Mouse (Mus musculus) hindbrain, postnatal 0 days (tissue): ENCODE measurements around the gene Gm33543. TPM values are rescaled to one million over a fixed set of nuclear protein-coding genes. Genes with fewer than 3 reads are reported as not detected.

Source experiments
- ATAC-seq: fragments of 200-750 bp; cut with Nextera tagmentation; 2 replicates; pipeline ENCODE4 v1.8.0; 2017; ENCODE audit warnings: mild to moderate bottlenecking, moderate TSS enrichment, moderate library complexity
- DNase-seq: peaks from one replicate; pipeline ENCODE4 v3.0.0-alpha.2; 2015; ENCODE audit warnings: low spot score
- H3K27ac ChIP-seq: fragments of 300-500 bp; sonication (generic); 2 replicates; pipeline ENCODE4 v1.5.1; 2014; ENCODE audit warnings: mild to moderate bottlenecking
- H3K27me3 ChIP-seq: fragments of 300-500 bp; sonication (generic); 2 replicates; pipeline ENCODE4 v1.6.1; 2014; ENCODE audit warnings: low read length, mixed read lengths; ENCODE audit not compliant: insufficient read depth
- H3K36me3 ChIP-seq: fragments of 300-500 bp; sonication (generic); 2 replicates; pipeline ENCODE4 v1.6.1; 2014; ENCODE audit warnings: low read length, mixed read lengths; ENCODE audit not compliant: insufficient read depth
- H3K4me1 ChIP-seq: fragments of 300-500 bp; sonication (generic); 2 replicates; pipeline ENCODE4 v1.6.1; 2014; ENCODE audit warnings: antibody characterized with exemption, low read length, mixed read lengths; ENCODE audit not compliant: insufficient read depth
- H3K4me2 ChIP-seq: fragments of 300-500 bp; sonication (generic); 2 replicates; pipeline ENCODE4 v1.6.1; 2014; ENCODE audit warnings: low read depth, mild to moderate bottlenecking, low read length, moderate library complexity, mixed read lengths
- H3K4me3 ChIP-seq: fragments of 300-500 bp; sonication (generic); 2 replicates; pipeline ENCODE4 v1.5.1; 2014; ENCODE audit warnings: low read length
- H3K9ac ChIP-seq: fragments of 300-500 bp; sonication (generic); replicated peaks from 2 replicates; pipeline ENCODE4 v1.6.1; 2014; ENCODE audit warnings: mild to moderate bottlenecking, low read length, moderate library complexity, mixed read lengths
- H3K9me3 ChIP-seq: fragments of 300-500 bp; sonication (generic); 2 replicates; pipeline ENCODE4 v1.6.1; 2016; ENCODE audit warnings: low read length, mixed read lengths
- CTCF ChIP-seq: IDR thresholded peaks from 2 replicates; pipeline ENCODE4 v1.5.1; 2016; ENCODE audit warnings: antibody characterized with exemption, control low read depth, low read depth
- WGBS: fragments of 180-500 bp; shearing (Covaris S2); extraction: QIAGEN DNeasy Blood & Tissue Kit; methylation state at CpG from one replicate; pipeline ENCODE4 v1.1.7; 2014; 5-methylcytosine and 5-hydroxymethylcytosine counted together
- polyA plus RNA-seq: library from polyadenylated mRNA; unstranded; fragments of >200 nt; fragmentation: Nextera tagmentation; extraction: Ambion mirVana; gene quantifications from 2 replicates; pipeline ENCODE4 v1.2.1, GENCODE M21; 2015
- total RNA-seq: library from RNA; depleted of rRNA; stranded (reverse); fragments of >200 nt; gene quantifications from 2 replicates; pipeline ENCODE4 v1.2.3, GENCODE M21; 2014; rRNA removed

Gene Gm33543
- total RNA-seq, result not detected in 2 replicates
- polyA plus RNA-seq, result 0.13 TPM in 1 of 2 replicates, not detected in the other

DNA sequence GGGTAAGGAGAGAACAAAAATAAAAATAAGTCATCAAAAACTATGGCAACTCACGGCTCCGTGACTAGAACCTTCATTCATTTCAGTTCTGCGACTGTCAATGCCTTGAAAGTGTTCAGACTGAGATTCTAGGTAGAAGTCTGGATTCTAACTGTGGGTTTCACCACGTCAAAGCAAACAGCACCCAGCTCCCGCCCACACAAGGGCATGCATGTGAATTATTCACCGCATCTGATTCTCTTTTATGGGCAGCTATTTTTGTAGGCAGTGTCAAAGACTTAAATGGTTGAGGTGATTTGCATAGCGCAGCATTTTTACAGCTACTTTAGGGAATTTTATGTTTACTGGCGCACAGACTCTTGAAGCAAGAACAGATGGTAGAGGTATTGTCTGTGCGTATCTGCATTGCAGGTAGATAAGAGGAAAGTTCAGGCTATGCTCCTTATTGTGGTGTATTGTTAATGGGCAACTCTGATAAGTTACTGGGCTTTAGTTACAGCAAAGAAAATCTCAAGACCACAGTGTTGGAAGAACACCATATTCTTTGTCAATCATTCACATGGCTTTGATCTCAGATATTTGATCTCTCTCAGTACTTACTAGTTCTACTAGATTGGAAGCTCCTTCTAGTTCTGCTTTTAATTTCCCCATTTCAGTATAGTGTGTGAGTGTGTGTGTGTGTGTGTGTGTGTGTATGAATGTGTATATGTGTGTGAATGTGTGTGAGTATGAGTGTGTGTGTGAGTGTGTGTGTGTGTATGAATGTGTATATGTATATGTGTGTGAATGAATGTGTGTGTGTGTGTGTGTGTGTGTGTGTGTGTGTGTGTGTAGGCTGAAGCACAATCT is at the start of gene Gm33543:
Gene Gm33543 (minus strand): TSS at position 142 of the 849 bp plus-strand sequence.
- DNase-seq (no peak), ATAC-seq (no peak)
- H3K4me2 ChIP-seq, result no peak within 1 kb of the TSS
- TF ChIP-seq CTCF, result no peak
- no peak within 1 kb of the TSS for H3K27ac ChIP-seq
- no peaks in the 10 kb centered on the region for H3K36me3 ChIP-seq
- no peak within 1 kb of the TSS for H3K9ac ChIP-seq
- H3K27me3 ChIP-seq, result no peaks in the 10 kb centered on the region
- H3K4me1 ChIP-seq, result no peaks in the 10 kb centered on the region
- 83% methylated on average over 9 of the region's 9 CpGs for WGBS
- H3K4me3 ChIP-seq, result no peak within 1 kb of the TSS
- H3K9me3 ChIP-seq, result no peaks in the 10 kb centered on the region

- WGBS, result 74% methylated on average over 9 of the region's 9 CpGs
- Histone ChIP-seq H3K9ac (no peak overlapping the region), H3K27me3 (no peaks in the 10 kb centered on the region), H3K4me2 (no peak overlapping the region), H3K9me3 (no peaks in the 10 kb centered on the region), H3K4me3 (no peak overlapping the region), H3K27ac (no peak overlapping the region), H3K4me1 (no peaks in the 10 kb centered on the region), H3K36me3 (no peaks in the 10 kb centered on the region)
- DNase-seq (no peak), ATAC-seq (no peak)
- TF ChIP-seq CTCF, result no peak
These were observed 49.4 kb upstream of the Gm33543 start for GRCm38 (mm10) chr10:95892132-95892531.

- Histone ChIP-seq H3K36me3 (no peaks in the 10 kb centered on the region), H3K4me1 (no peaks in the 10 kb centered on the region), H3K27me3 (no peaks in the 10 kb centered on the region), H3K27ac (no peak overlapping the region), H3K4me2 (no peak overlapping the region), H3K9me3 (no peaks in the 10 kb centered on the region), H3K4me3 (no peak overlapping the region), H3K9ac (no peak overlapping the region)
- TF ChIP-seq CTCF, result no peak
- DNase-seq, result no peak
- no peak for ATAC-seq
- 78% methylated on average over 7 of the region's 7 CpGs for WGBS
These were observed 48.7 kb upstream of the Gm33543 start for GRCm38 (mm10) chr10:95891214-95891960.

DNA sequence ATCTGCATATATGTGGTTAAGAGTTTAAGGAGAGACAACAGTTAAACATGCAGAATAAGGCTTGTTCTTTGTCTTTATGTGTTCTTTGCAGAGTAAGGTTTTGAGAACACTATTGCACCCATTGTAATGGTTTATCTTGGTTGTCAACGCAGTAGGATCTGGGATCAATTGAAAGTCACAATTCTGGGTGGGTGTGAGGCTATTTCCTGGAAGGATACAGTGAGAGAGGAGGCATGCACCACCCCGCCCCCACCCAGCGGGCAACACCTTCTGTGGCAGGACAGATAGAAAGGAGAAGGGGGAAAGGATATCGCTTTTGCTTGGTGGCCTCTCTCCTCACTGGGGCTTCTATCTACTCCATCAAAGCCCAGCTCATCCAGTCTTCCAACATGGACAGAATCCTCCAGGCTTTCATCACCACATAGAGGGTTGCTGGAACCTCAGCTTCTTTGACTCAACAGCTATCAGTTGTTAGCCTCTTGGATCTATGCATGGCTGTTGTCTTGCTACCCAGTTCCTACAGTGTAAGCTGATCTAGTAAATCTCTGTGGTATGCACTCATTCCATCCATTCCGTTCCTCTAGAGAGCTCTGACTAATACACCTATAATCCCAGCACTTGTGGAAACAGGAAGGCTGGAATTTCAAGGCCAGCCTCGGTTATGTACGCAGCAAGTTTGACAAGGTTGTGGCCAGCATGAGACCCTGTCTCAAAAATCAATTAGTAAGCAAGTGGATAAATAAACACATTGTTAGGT is 41.2 kb upstream of the Gm33543 start:
- Histone ChIP-seq H3K4me3 (no peak overlapping the region), H3K4me1 (no peaks in the 10 kb centered on the region), H3K27me3 (no peaks in the 10 kb centered on the region), H3K9me3 (no peaks in the 10 kb centered on the region), H3K36me3 (no peaks in the 10 kb centered on the region), H3K4me2 (no peak overlapping the region), H3K9ac (no peak overlapping the region), H3K27ac (no peak overlapping the region)
- DNase-seq, result no peak
- 83% methylated on average over 7 of the region's 7 CpGs for WGBS
- no peak for TF ChIP-seq CTCF
- no peak for ATAC-seq

DNA sequence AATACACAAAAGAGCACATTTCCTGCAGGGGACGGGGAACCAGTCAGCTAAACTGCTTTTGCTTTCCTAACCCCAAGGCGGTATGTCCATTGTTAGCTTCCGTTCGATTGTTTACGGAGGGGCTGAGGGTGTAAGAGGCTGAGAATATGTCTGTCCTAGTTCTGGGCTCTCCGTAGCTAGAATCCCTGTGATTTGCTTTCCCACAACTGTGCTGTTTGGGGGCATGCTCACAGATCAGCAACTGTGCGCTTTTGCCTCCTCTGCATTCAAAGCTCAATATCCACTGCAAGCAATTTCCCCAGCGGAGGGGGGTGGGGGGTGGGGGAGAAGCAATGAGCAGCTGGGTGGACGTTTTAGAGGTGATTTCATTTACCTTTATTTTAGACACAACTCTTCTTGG is 39.3 kb upstream of the Gm33543 start:
- Histone ChIP-seq H3K9me3 (no peaks in the 10 kb centered on the region), H3K36me3 (no peaks in the 10 kb centered on the region), H3K4me3 (no peak overlapping the region), H3K27me3 (no peaks in the 10 kb centered on the region), H3K27ac (no peak overlapping the region), H3K4me1 (no peaks in the 10 kb centered on the region), H3K9ac (no peak overlapping the region), H3K4me2 (peak overlapping the region; percentile 19; the same call in 1 of the 2 replicates)
- ATAC-seq (no peak), DNase-seq (no peak)
- no peak for TF ChIP-seq CTCF
- 57% methylated on average over 9 of the region's 9 CpGs for WGBS
